Mouse (Mus musculus): ENCODE measurements around the gene Rcor3.
A peak's percentile ranks its signal among the peaks of the same experiment; 100 is the strongest.

DNA sequence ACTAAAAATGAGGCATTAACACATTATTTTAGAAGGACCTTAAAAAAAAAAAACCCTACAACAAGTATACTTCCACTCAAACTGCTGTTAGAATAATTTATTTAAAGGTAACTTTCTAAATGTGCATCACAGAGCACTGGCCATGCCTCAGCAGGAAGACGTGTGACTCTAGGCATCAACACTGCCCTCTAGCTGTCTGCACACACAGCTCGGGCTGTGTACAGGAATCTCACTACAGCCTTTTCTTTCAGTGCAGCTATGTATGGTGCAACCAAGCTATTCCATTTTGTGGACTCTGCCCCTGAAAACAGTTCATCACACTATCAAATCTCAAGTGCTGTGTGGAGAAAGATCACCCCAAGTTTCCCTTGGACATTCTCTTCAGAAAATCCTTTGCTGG is 30.5 kb downstream of the Rcor3 start:
- peak; percentile 63; the same call in 1 of the 2 replicates for TF ChIP-seq CTCF (IDR thresholded peaks at IDR 0.05; ENCODE audit: extremely low read depth, insufficient read length, insufficient replicate concordance, low read depth, low read length)
- no peak for TF ChIP-seq POLR2A (IDR thresholded peaks at IDR 0.05; ENCODE audit: low read depth, low read length)
